Mouse (Mus musculus) heart, embryonic 14.5 days (tissue): ENCODE measurements at regions not wholly inside any gene's neighbourhood (a gene's known extent, or its start where the extent isn't known, plus 50 kb on each side); places are given as distances from the start of the nearest gene placed in this dataset.

Experiments used
- ATAC-seq: fragments of 200-750 bp; cut with Nextera tagmentation; 2 replicates; pipeline ENCODE4 v1.8.0; 2017; ENCODE audit warnings: low read depth, moderate TSS enrichment; ENCODE audit not compliant: insufficient number of reproducible peaks, insufficient read depth, low FRiP score
- H3K27ac ChIP-seq, 2 experiments: fragments of 200-500 bp in 1 of 2; fragments of 300-500 bp in 1 of 2; sonication (generic) in 1 of 2; replicated peaks in 1 of 2; 2 replicates each; pipeline ENCODE4 v1.5.1; 2012 to 2014; ENCODE audit warnings: low read depth in 2 of 2, low read length in 2 of 2, control low read depth in 1 of 2, mild to moderate bottlenecking in 1 of 2, mixed read lengths in 1 of 2; ENCODE audit not compliant: control insufficient read depth in 1 of 2, insufficient read depth in 1 of 2
- H3K27me3 ChIP-seq: fragments of 300-500 bp; sonication (generic); 2 replicates; pipeline ENCODE4 v1.6.1; 2014; ENCODE audit warnings: mild to moderate bottlenecking, low read length, control low read depth; ENCODE audit not compliant: control insufficient read depth, insufficient read depth
- H3K36me3 ChIP-seq: fragments of 300-500 bp; sonication (generic); 2 replicates; pipeline ENCODE4 v1.6.1; 2014; ENCODE audit warnings: mild to moderate bottlenecking, control low read depth, low read length, mixed read lengths; ENCODE audit not compliant: control insufficient read depth, insufficient read depth
- H3K4me1 ChIP-seq, 2 experiments: fragments of 200-500 bp in 1 of 2; fragments of 300-500 bp in 1 of 2; sonication (generic) in 1 of 2; 2 replicates each; pipeline ENCODE4 v1.6.1; 2012 to 2014; ENCODE audit warnings: low read length in 2 of 2, control low read depth in 1 of 2, mixed read lengths in 1 of 2; ENCODE audit not compliant: control insufficient read depth in 2 of 2, insufficient read depth in 2 of 2
- H3K4me2 ChIP-seq: fragments of 300-500 bp; sonication (generic); 2 replicates; pipeline ENCODE4 v1.6.1; 2014; ENCODE audit warnings: mild to moderate bottlenecking, low read length
- H3K4me3 ChIP-seq, 2 experiments: fragments of 200-500 bp in 1 of 2; fragments of 300-500 bp in 1 of 2; sonication (generic) in 1 of 2; 2 replicates each; pipeline ENCODE4 v1.5.1; 2012 to 2014; ENCODE audit warnings: low read length in 2 of 2, mild to moderate bottlenecking in 2 of 2, control low read depth in 1 of 2, low read depth in 1 of 2, moderate library complexity in 1 of 2; ENCODE audit not compliant: control insufficient read depth in 1 of 2, insufficient read depth in 1 of 2
- H3K9ac ChIP-seq: fragments of 300-500 bp; sonication (generic); 2 replicates; pipeline ENCODE4 v1.6.1; 2014; ENCODE audit warnings: mild to moderate bottlenecking, low read length
- H3K9me3 ChIP-seq: fragments of 300-500 bp; sonication (generic); 2 replicates; pipeline ENCODE4 v1.6.1; 2016; ENCODE audit warnings: low read length, control low read depth; ENCODE audit not compliant: control insufficient read depth
- WGBS: fragments of 180-500 bp; shearing (Covaris S2); extraction: QIAGEN DNeasy Blood & Tissue Kit; methylation state at CpG from one replicate; pipeline ENCODE4 v1.1.7; 2014; 5-methylcytosine and 5-hydroxymethylcytosine counted together

DNA sequence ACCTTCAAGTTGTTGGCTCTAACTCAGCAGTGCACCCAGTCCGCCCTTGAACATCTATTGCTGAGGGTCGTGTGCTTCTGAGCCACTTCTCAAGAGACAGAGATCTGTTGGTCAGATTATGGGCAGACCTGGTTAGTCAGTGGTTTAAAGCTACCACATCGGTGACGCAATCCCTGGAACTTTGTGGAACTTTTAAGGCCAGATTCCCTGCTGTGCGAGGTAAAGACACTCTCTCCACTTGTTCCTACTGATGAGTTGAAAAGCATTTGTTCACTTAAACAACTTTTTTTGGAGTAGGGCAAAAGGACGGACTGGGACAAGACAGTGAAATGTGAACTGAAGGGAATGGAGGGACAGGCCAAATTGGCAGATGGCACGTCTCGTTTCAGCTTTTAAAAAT is 61.9 kb upstream of the Dab2 start:
- peak overlapping the region; percentile 25 to 61; a peak in 3 of 4 replicates for H3K27ac ChIP-seq
- WGBS, result 52% methylated on average over 8 of the region's 8 CpGs
- no peaks in the 10 kb centered on the region for H3K9me3 ChIP-seq
- H3K27me3 ChIP-seq, result no peaks in the 10 kb centered on the region
- H3K4me3 ChIP-seq, result no peak overlapping the region
- no peak overlapping the region for H3K4me2 ChIP-seq
- H3K4me1 ChIP-seq, result peaks cover 3 to 4% of the 10 kb centered on the region in 2 experiments; a peak in 3 of 4 replicates
- H3K36me3 ChIP-seq, result no peaks in the 10 kb centered on the region
- H3K9ac ChIP-seq, result no peak overlapping the region
- no peak for ATAC-seq

- ATAC-seq, result no peak
- no peaks in the 10 kb centered on the region for H3K27me3 ChIP-seq
- peaks cover 3 to 4% of the 10 kb centered on the region in 2 experiments; a peak in 3 of 4 replicates for H3K4me1 ChIP-seq
- peak overlapping the region in 1 of 2 experiments; percentile 25; a peak in 1 of 4 replicates for H3K27ac ChIP-seq
- H3K4me2 ChIP-seq, result no peak overlapping the region
- H3K4me3 ChIP-seq, result no peak overlapping the region
- no peak overlapping the region for H3K9ac ChIP-seq
- no peaks in the 10 kb centered on the region for H3K36me3 ChIP-seq
- 4% methylated on average over 6 of the region's 6 CpGs for WGBS
- H3K9me3 ChIP-seq, result no peaks in the 10 kb centered on the region
Measured at GRCm38 (mm10) chr15:6238133-6238532, 61.5 kb upstream of the Dab2 start.

DNA sequence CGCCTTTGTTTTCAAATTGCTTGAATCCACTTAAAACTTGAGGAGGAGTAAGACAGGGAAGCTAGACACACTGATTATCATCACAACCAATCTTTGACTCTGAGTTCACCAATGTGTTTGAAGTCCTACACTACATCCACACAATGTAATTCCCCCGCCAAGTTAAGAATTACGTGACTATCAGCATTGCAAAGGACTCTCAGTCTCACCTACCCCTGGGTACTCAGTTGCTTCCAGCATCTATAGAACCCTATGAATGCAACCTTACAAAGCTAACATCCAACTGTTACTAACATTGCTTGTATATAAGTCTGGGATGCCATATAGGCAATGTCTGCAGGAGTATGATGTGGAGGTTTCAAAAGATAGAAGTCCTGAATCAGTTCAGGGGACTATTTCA is 60.8 kb upstream of the Dab2 start:
- WGBS, result 93% methylated on average over 3 of the region's 3 CpGs
- Histone ChIP-seq H3K27ac (no peak overlapping the region), H3K4me1 (peaks cover 3 to 4% of the 10 kb centered on the region in 2 experiments; a peak in 3 of 4 replicates), H3K36me3 (no peaks in the 10 kb centered on the region), H3K4me2 (no peak overlapping the region), H3K4me3 (no peak overlapping the region), H3K27me3 (no peaks in the 10 kb centered on the region), H3K9ac (no peak overlapping the region), H3K9me3 (no peaks in the 10 kb centered on the region)
- no peak for ATAC-seq

GRCm38 (mm10) chr15:6242132-6242531 is 57.5 kb upstream of the Dab2 start:
- H3K27me3 ChIP-seq, result no peaks in the 10 kb centered on the region
- H3K4me3 ChIP-seq, result no peak overlapping the region
- 51% methylated on average over 4 of the region's 4 CpGs for WGBS
- peak; percentile 35; the same call in 1 of the 2 replicates for ATAC-seq
- no peak overlapping the region for H3K9ac ChIP-seq
- peaks cover 3 to 4% of the 10 kb centered on the region in 2 experiments; a peak in 3 of 4 replicates for H3K4me1 ChIP-seq
- H3K36me3 ChIP-seq, result no peaks in the 10 kb centered on the region
- no peak overlapping the region for H3K4me2 ChIP-seq
- no peaks in the 10 kb centered on the region for H3K9me3 ChIP-seq
- no peak overlapping the region for H3K27ac ChIP-seq

GRCm38 (mm10) chr15:6244401-6244800 is 55.2 kb upstream of the Dab2 start:
- WGBS, result 15% methylated on average over 7 of the region's 7 CpGs
- no peak for ATAC-seq
- no peak overlapping the region for H3K27ac ChIP-seq

GRCm38 (mm10) chr15:6245950-6246894 is 53.4 kb upstream of the Dab2 start:
- no peak for ATAC-seq
- Histone ChIP-seq H3K9ac (no peak overlapping the region), H3K9me3 (no peaks in the 10 kb centered on the region), H3K4me2 (no peak overlapping the region), H3K27me3 (no peaks in the 10 kb centered on the region), H3K4me3 (no peak overlapping the region), H3K4me1 (no peaks in the 10 kb centered on the region; a peak in 1 of 4 replicates), H3K36me3 (no peaks in the 10 kb centered on the region), H3K27ac (no peak overlapping the region)
- WGBS, result 70% methylated on average over 9 of the region's 9 CpGs

More at GRCm38 (mm10) chr15:6244401-6244800, 55.2 kb upstream of the Dab2 start:
- no peak overlapping the region for H3K9ac ChIP-seq
- no peak overlapping the region for H3K4me3 ChIP-seq
- no peaks in the 10 kb centered on the region for H3K9me3 ChIP-seq
- H3K27me3 ChIP-seq, result no peaks in the 10 kb centered on the region
- no peaks in the 10 kb centered on the region for H3K36me3 ChIP-seq
- no peaks in the 10 kb centered on the region; a peak in 1 of 4 replicates for H3K4me1 ChIP-seq
- no peak overlapping the region for H3K4me2 ChIP-seq

DNA sequence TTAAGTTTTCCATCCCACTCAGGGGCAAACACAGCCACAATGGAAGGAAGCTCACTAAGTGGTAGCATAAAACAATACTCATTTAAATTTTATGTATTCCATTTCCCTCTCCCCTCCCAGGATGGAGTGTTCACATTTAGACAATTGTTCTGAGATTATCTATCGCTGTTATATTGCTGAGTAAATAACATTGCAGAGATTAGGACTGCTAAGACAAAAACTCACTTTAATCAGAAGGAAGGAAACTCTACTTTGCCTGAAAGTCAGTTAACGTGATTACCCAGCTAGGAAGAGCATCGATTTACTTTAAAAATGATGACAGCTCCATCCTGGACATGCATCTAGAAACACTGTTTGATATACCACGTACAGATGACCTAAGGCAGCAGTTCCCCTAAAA is 51.1 kb upstream of the Dab2 start:
- H3K9ac ChIP-seq, result no peak overlapping the region
- H3K4me1 ChIP-seq, result no peaks in the 10 kb centered on the region; a peak in 1 of 4 replicates
- ATAC-seq, result no peak
- no peak overlapping the region for H3K4me3 ChIP-seq
- no peaks in the 10 kb centered on the region for H3K27me3 ChIP-seq
- WGBS, result 65% methylated on average over 4 of the region's 4 CpGs
- H3K36me3 ChIP-seq, result no peaks in the 10 kb centered on the region
- H3K9me3 ChIP-seq, result no peaks in the 10 kb centered on the region
- H3K27ac ChIP-seq, result no peak overlapping the region
- H3K4me2 ChIP-seq, result no peak overlapping the region
